Mouse (Mus musculus): ENCODE results near the gene Mical3.

DNA sequence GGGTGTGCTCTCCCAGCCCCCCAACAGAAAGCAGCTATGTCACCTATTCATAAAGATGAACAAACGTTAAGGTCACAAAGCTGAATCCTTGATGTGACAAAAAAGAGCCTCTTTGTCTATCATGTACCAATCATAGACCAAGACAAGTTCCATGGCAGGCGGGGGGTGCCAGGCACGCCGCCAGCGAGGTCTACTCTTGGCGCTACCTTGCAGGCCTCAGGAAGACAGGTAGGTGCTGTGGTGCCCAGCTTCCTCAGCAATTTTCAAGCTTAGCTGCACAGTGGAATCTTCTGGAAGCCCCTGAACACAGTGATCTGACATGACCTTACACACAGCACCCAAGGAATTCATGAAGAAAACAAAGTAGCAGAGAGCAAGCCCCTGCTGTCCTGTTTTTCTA lies 224.3 kb downstream of the Mical3 start:
- TF ChIP-seq CTCF (IDR thresholded peaks at IDR 0.05; ENCODE audit: control insufficient read depth, insufficient read depth, insufficient read length) (no peak), USF1 (IDR thresholded peaks at IDR 0.05; ENCODE audit: low read depth) (no peak), MYOG (IDR thresholded peaks at IDR 0.05; ENCODE audit: control insufficient read depth, extremely low read depth, insufficient read length) (no peak), MAX (IDR thresholded peaks at IDR 0.05) (no peak), CEBPB (IDR thresholded peaks at IDR 0.05; ENCODE audit: low read depth) (no peak), MYOD1 (IDR thresholded peaks at IDR 0.05; ENCODE audit: control insufficient read depth, insufficient read length, low read depth) (no peak), FOSL1 (IDR thresholded peaks at IDR 0.05; ENCODE audit: insufficient read depth, low read length, poor library complexity, severe bottlenecking) (no peak)

Data from C2C12 (cell line).